Mouse (Mus musculus) limb, embryonic 15.5 days (tissue): ENCODE measurements at regions not wholly inside any gene's neighbourhood (a gene's known extent, or its start where the extent isn't known, plus 50 kb on each side); places are given as distances from the start of the nearest gene placed in this dataset.
A peak's percentile ranks its signal among the peaks of the same experiment; 100 is the strongest.
"Not testable (repeated sequence)": the region's sequence is repeated elsewhere in the genome, so short reads cannot be mapped to it uniquely, and the experiment has no call there.

Experiments used
- ATAC-seq: fragments of 200-750 bp; cut with Nextera tagmentation; 2 replicates; pipeline ENCODE4 v1.8.0; 2017; ENCODE audit warnings: low read depth, moderate TSS enrichment; ENCODE audit not compliant: insufficient number of reproducible peaks, low FRiP score, low TSS enrichment
- H3K27ac ChIP-seq: fragments of 300-500 bp; sonication (generic); 2 replicates; pipeline ENCODE4 v1.5.1; 2015; ENCODE audit warnings: moderate library complexity, mild to moderate bottlenecking, inconsistent platforms
- H3K27me3 ChIP-seq: fragments of 300-500 bp; sonication (generic); 2 replicates; pipeline ENCODE4 v1.6.1; 2015; ENCODE audit warnings: inconsistent platforms
- H3K36me3 ChIP-seq: fragments of 300-500 bp; sonication (generic); 2 replicates; pipeline ENCODE4 v1.6.1; 2015; ENCODE audit warnings: inconsistent platforms
- H3K4me1 ChIP-seq: fragments of 300-500 bp; sonication (generic); 2 replicates; pipeline ENCODE4 v1.6.1; 2015; ENCODE audit warnings: inconsistent platforms
- H3K4me2 ChIP-seq: fragments of 300-500 bp; sonication (generic); 2 replicates; pipeline ENCODE4 v1.6.1; 2015; ENCODE audit warnings: mild to moderate bottlenecking, inconsistent platforms
- H3K4me3 ChIP-seq: fragments of 300-500 bp; sonication (generic); 2 replicates; pipeline ENCODE4 v1.5.1; 2015; ENCODE audit warnings: mild to moderate bottlenecking, inconsistent platforms
- H3K9ac ChIP-seq: fragments of 300-500 bp; sonication (generic); 2 replicates; pipeline ENCODE4 v1.6.1; 2015; ENCODE audit warnings: inconsistent platforms
- H3K9me3 ChIP-seq: fragments of 300-500 bp; sonication (generic); 2 replicates; pipeline ENCODE4 v1.6.1; 2016; ENCODE audit warnings: inconsistent platforms
- WGBS: fragments of 180-500 bp; shearing (Covaris S2); methylation state at CpG from one replicate; pipeline ENCODE4 v1.1.7; 2015; 5-methylcytosine and 5-hydroxymethylcytosine counted together

GRCm38 (mm10) chr12:117327086-117327485 is 189.2 kb upstream of the Rapgef5 start:
- not testable (repeated sequence) for ATAC-seq, H3K4me2 ChIP-seq, H3K9me3 ChIP-seq, H3K27ac ChIP-seq, H3K36me3 ChIP-seq, H3K27me3 ChIP-seq, H3K4me1 ChIP-seq, H3K9ac ChIP-seq, H3K4me3 ChIP-seq
- 66% methylated on average over 5 of the region's 5 CpGs for WGBS

GRCm38 (mm10) chr12:117330418-117330817 is 185.9 kb upstream of the Rapgef5 start:
- Histone ChIP-seq H3K9ac (no peak overlapping the region), H3K4me1 (no peaks in the 10 kb centered on the region), H3K36me3 (no peaks in the 10 kb centered on the region), H3K4me2 (no peak overlapping the region), H3K27ac (no peak overlapping the region), H3K27me3 (no peaks in the 10 kb centered on the region), H3K9me3 (no peaks in the 10 kb centered on the region), H3K4me3 (no peak overlapping the region)
- ATAC-seq, result no peak

DNA sequence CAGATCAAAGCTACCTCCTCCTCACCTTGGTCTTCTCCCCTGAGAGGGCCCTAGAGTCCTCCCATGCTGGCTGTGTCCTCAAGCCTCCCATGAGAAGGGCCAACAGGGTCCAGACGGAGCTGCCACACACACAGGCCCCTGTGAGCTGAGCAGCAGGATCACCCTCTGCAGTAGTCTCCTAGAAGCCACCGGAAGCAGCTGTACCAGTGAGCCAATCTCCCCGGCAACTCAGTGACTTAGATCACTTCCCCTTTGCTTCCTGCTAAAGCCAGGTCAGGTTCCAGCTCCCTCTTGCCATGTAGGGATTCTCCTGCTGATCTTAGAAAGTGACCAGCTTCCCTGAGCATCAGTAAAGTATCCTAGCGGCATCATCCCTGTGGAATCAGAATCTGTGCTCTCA is 179.4 kb upstream of the Rapgef5 start:
- Histone ChIP-seq H3K9me3 (no peaks in the 10 kb centered on the region), H3K4me2 (no peak overlapping the region), H3K36me3 (no peaks in the 10 kb centered on the region), H3K27ac (no peak overlapping the region), H3K4me3 (no peak overlapping the region), H3K4me1 (no peaks in the 10 kb centered on the region), H3K27me3 (no peaks in the 10 kb centered on the region), H3K9ac (no peak overlapping the region)
- no peak for ATAC-seq
- WGBS, result 49% methylated on average over 4 of the region's 4 CpGs

DNA sequence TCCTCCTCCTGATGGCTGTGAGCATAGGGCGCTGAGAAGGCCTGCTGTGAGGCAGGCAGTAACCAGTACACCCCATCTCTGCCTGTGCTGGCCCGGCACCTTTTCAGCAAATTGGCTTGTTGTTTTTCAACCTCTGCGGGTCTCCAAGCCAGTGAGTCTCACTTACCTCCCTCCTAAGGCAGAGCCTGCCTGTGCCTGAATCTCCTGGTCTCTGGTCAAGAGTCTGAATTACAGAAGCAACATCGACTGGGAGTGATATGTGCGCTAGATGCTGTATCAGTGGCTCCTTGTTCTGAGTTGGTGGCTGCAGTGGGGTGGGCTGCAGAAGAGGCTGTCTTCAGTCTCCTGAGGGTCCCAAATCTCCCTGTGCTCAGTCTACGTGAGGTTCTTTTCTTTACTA is 174.0 kb upstream of the Rapgef5 start:
- 39% methylated on average over 6 of the region's 6 CpGs for WGBS
- Histone ChIP-seq H3K4me1 (peaks cover 16% of the 10 kb centered on the region; the same call in 1 of the 2 replicates), H3K27me3 (no peaks in the 10 kb centered on the region)

DNA sequence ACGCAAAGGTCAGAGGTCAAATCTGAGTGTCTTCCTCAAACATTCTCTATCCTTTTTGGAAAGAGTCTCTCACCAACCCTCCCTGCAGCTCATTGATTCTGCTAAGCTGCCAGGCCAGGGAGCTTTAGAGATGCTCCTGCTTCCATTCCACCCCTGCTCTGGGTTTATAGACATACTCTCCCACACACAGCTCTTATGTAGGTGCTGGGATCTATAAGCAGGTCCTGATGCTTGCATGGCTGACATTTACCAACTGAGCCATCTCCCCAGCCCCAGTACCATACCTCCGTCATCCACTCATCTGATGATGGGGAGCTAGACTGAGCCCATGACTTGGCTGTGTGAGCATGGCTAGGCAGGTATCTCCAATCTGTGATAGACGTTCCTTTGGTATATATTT is 173.2 kb upstream of the Rapgef5 start:
- WGBS, result 79% methylated on average over 3 of the region's 3 CpGs
- no peak overlapping the region for H3K9ac ChIP-seq
- H3K4me3 ChIP-seq, result no peak overlapping the region
- H3K4me2 ChIP-seq, result no peak overlapping the region
- H3K4me1 ChIP-seq, result peaks cover 16% of the 10 kb centered on the region; the same call in 1 of the 2 replicates
- no peaks in the 10 kb centered on the region for H3K9me3 ChIP-seq
- no peaks in the 10 kb centered on the region for H3K36me3 ChIP-seq
- H3K27ac ChIP-seq, result no peak overlapping the region
- no peaks in the 10 kb centered on the region for H3K27me3 ChIP-seq
- ATAC-seq, result no peak

More for the DNA sequence above, 174.0 kb upstream of the Rapgef5 start:
- Histone ChIP-seq H3K4me3 (no peak overlapping the region), H3K36me3 (no peaks in the 10 kb centered on the region), H3K9me3 (no peaks in the 10 kb centered on the region), H3K27ac (no peak overlapping the region), H3K9ac (no peak overlapping the region), H3K4me2 (no peak overlapping the region)
- ATAC-seq, result no peak

- not testable (repeated sequence) for ATAC-seq, H3K4me2 ChIP-seq, H3K27ac ChIP-seq, H3K9me3 ChIP-seq, H3K36me3 ChIP-seq, H3K4me3 ChIP-seq, H3K9ac ChIP-seq, H3K27me3 ChIP-seq
- H3K4me1 ChIP-seq, result peaks cover 16% of the 10 kb centered on the region; the same call in 1 of the 2 replicates
- 82% methylated on average over 5 of the region's 5 CpGs for WGBS
Observed at GRCm38 (mm10) chr12:117343605-117344004, 172.7 kb upstream of the Rapgef5 start.

- WGBS, result 43% methylated on average over 11 of the region's 11 CpGs
- peaks cover 16% of the 10 kb centered on the region; the same call in 1 of the 2 replicates for H3K4me1 ChIP-seq
- no peaks in the 10 kb centered on the region for H3K9me3 ChIP-seq
- no peak for ATAC-seq
- no peaks in the 10 kb centered on the region for H3K27me3 ChIP-seq
- H3K4me2 ChIP-seq, result no peak overlapping the region
- H3K9ac ChIP-seq, result no peak overlapping the region
- H3K36me3 ChIP-seq, result no peaks in the 10 kb centered on the region
- H3K4me3 ChIP-seq, result no peak overlapping the region
- H3K27ac ChIP-seq, result no peak overlapping the region
Observed at GRCm38 (mm10) chr12:117344266-117345087, 171.8 kb upstream of the Rapgef5 start.

DNA sequence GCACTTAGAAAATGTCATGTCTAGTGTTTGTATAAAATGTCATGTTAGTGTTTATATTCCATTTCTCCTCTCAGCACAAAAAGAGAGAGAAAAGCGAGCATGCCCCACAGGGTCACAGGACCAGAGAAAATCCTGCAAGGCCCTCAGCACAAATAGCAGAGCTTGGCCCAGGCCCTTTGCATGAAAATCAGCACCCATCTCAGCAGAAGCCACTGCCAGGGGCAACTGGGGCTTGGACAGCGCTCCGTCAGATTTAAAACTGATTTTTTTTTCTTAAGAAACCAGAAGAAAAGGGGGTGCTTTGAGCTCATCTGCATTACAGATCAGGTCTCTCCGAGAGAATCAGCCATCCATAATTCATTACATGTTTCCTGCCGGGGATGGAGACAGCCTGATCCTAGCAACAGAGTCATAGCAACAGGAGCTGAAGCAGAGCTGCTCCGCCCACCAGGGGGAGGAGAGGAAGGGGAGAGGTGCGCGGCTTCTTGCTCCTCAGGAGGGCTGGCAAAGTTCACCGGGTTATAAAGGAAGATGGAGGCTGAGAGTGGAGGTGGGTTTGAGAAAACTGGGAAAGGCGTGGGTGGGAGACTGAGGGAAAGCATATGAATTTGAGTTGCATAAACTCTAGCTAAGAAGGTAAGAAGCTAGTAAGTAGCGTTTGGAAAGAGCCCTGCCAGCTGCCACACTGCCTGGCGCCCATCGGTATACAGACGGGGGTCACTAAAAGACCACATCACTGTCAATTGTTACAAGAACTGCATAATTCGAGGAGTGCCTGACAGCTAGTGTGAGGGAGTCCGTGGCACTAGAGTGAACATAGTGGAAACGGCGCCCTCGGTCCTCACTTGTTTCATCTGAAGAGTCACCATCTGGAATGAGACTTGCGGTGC is 170.9 kb upstream of the Rapgef5 start:
- Histone ChIP-seq H3K27me3 (no peaks in the 10 kb centered on the region), H3K36me3 (no peaks in the 10 kb centered on the region), H3K9me3 (no peaks in the 10 kb centered on the region), H3K4me3 (no peak overlapping the region), H3K4me2 (no peak overlapping the region; the same call in 1 of the 2 replicates), H3K4me1 (peaks cover 16% of the 10 kb centered on the region; the same call in 1 of the 2 replicates), H3K27ac (no peak overlapping the region), H3K9ac (0 out of 2 replicates have a peak overlapping the region, but pooled peaks have one; percentile 10)
- 28% methylated on average over 20 of the region's 20 CpGs for WGBS
- ATAC-seq, result no peak

- H3K36me3 ChIP-seq, result no peaks in the 10 kb centered on the region
- no peak overlapping the region for H3K9ac ChIP-seq
- H3K4me3 ChIP-seq, result no peak overlapping the region
- ATAC-seq, result no peak
- no peaks in the 10 kb centered on the region for H3K27me3 ChIP-seq
- WGBS, result 56% methylated on average over 2 of the region's 2 CpGs
- H3K27ac ChIP-seq, result no peak overlapping the region
- H3K4me1 ChIP-seq, result peaks cover 16% of the 10 kb centered on the region; the same call in 1 of the 2 replicates
- no peak overlapping the region for H3K4me2 ChIP-seq
- H3K9me3 ChIP-seq, result no peaks in the 10 kb centered on the region
Observed at GRCm38 (mm10) chr12:117346091-117346490, 170.2 kb upstream of the Rapgef5 start.

GRCm38 (mm10) chr12:117347135-117347534 is 169.1 kb upstream of the Rapgef5 start:
- Histone ChIP-seq H3K4me2 (no peak overlapping the region), H3K27ac (no peak overlapping the region), H3K9me3 (no peaks in the 10 kb centered on the region), H3K4me1 (peaks cover 16% of the 10 kb centered on the region; the same call in 1 of the 2 replicates), H3K4me3 (no peak overlapping the region), H3K9ac (no peak overlapping the region), H3K27me3 (no peaks in the 10 kb centered on the region), H3K36me3 (no peaks in the 10 kb centered on the region)
- no peak for ATAC-seq
- 64% methylated on average over 3 of the region's 3 CpGs for WGBS

- Histone ChIP-seq H3K27me3 (no peaks in the 10 kb centered on the region), H3K9ac (no peak overlapping the region), H3K36me3 (no peaks in the 10 kb centered on the region), H3K27ac (no peak overlapping the region), H3K4me2 (no peak overlapping the region), H3K4me3 (no peak overlapping the region), H3K4me1 (0 out of 2 replicates have a peak, but pooled peaks cover 16% of the 10 kb centered on the region), H3K9me3 (no peaks in the 10 kb centered on the region)
- WGBS, result 90% methylated on average over 3 of the region's 3 CpGs
- no peak for ATAC-seq
Observed at GRCm38 (mm10) chr12:117348516-117348915, 167.8 kb upstream of the Rapgef5 start.

DNA sequence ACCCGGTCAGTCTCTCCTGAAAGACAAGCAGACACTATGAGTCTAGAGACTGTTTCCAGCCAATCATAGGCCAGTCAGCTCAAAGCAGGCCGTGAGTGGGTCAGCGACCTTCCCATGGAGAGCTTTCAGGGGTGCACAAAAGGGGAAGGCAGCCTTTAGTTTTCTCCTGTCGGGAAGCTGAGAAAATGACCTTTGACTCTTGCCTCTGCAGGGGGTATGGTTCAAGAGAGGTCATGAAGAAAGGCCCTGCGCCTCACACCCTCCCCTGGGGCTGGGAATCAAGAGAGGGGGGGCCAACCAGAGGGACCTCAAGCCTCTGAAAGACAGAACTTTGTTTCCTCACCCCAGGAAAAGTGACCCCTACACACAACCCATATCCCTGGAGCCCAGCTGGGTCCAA is 164.4 kb upstream of the Rapgef5 start:
- H3K9ac ChIP-seq, result no peak overlapping the region
- no peak overlapping the region for H3K27ac ChIP-seq
- no peak overlapping the region for H3K4me3 ChIP-seq
- no peak overlapping the region for H3K4me2 ChIP-seq
- H3K4me1 ChIP-seq, result no peaks in the 10 kb centered on the region
- H3K9me3 ChIP-seq, result no peaks in the 10 kb centered on the region
- no peak for ATAC-seq
- no peaks in the 10 kb centered on the region for H3K27me3 ChIP-seq
- no peaks in the 10 kb centered on the region for H3K36me3 ChIP-seq
- 19% methylated on average over 5 of the region's 5 CpGs for WGBS
